Mouse (Mus musculus) liver, postnatal 0 days (tissue): ENCODE measurements at regions not wholly inside any gene's neighbourhood (a gene's known extent, or its start where the extent isn't known, plus 50 kb on each side); places are given as distances from the start of the nearest gene placed in this dataset.

Source experiments
- CTCF ChIP-seq: sonication (generic); IDR thresholded peaks from 2 replicates; pipeline ENCODE4 v1.5.1; 2016; ENCODE audit warnings: antibody characterized with exemption, low read depth
- EP300 ChIP-seq: IDR thresholded peaks from 2 replicates; pipeline ENCODE4 v1.6.1; 2016; ENCODE audit warnings: antibody characterized with exemption, low read depth, mild to moderate bottlenecking

- TF ChIP-seq CTCF (no peak), EP300 (no peak)
Measured at GRCm38 (mm10) chr17:89802148-89802547, 108.1 kb downstream of the Gm10184 start.
